Mouse (Mus musculus) cortical plate, adult 2 months (tissue): Measurements from ENCODE around the gene Bcar1.

ENCODE experiments used
- CTCF ChIP-seq: fragments of 200-500 bp; IDR thresholded peaks from 2 replicates; pipeline ENCODE4 v1.5.1; 2011; ENCODE audit warnings: mild to moderate bottlenecking, control low read depth, low read length; ENCODE audit not compliant: insufficient read depth; ENCODE audit errors: extremely low read depth
- POLR2A ChIP-seq: fragments of 200-500 bp; IDR thresholded peaks from 2 replicates; pipeline ENCODE4 v1.6.1; 2011; ENCODE audit warnings: mild to moderate bottlenecking, low read length, control low read depth; ENCODE audit not compliant: insufficient read depth; ENCODE audit errors: extremely low read depth

DNA sequence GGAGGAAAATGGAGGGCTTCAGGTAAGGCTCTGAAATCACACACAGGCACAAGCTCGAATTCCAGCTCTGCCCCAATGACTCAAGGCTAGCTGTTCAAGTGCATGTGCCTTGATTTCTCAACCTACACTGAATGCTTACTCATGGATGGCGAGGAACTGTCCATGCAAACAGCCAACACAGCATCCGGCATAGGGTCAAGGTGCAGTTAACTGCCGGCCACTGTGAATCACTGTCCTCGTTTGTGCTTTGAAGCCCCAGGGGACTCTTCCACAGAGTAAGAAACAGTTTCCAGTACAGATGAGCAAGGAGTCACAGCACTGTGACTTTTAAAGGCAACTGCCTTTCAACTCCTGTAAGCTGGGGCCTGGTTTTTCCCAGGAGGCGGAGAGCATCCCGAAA lies 36.1 kb upstream of the Bcar1 start:
- TF ChIP-seq CTCF (no peak), POLR2A (no peak)
